Mouse (Mus musculus) megakaryocyte-erythroid progenitor cell, adult 5-6 weeks (primary cell): Measurements from ENCODE around the gene Lrpprc. TPM values are rescaled to one million over a fixed set of nuclear protein-coding genes. Genes with fewer than 3 reads are reported as not detected.

ENCODE experiments used
- total RNA-seq, 2 experiments: library from RNA; stranded (forward) in 1 of 2; stranded (reverse) in 1 of 2; fragments of 200-1000, 215-1000 nt in 1 of 2; fragments of >200 nt in 1 of 2; fragmentation: Nextera tagmentation in 1 of 2; gene quantifications; 2 replicates each; pipeline ENCODE4 v1.2.3; 2014 to 2017

The Lrpprc gene
- total RNA-seq, 2 experiments from 2014 or later = 63.8 to 115 TPM

Other genes starting within 250 kb of the Lrpprc start
- gene Dync2li1, start 164.3 kb downstream of the Lrpprc start, total RNA-seq (2014; fragmentation: Nextera tagmentation) = 3.3 TPM in 1 of 2 replicates, not detected in the other
- 0.50 and 1.4 TPM in 2 replicates for gene Dync2li1, start 164.3 kb downstream of the Lrpprc start, total RNA-seq (2017)
- gene Abcg8, start 114.5 kb downstream of the Lrpprc start, total RNA-seq (2014; fragmentation: Nextera tagmentation) = not detected in 2 replicates
- gene Abcg8, start 114.5 kb downstream of the Lrpprc start, total RNA-seq (2017) = not detected in 2 replicates
- gene Abcg5, start 107.8 kb downstream of the Lrpprc start, total RNA-seq (2014; fragmentation: Nextera tagmentation) = not detected in 2 replicates
- not detected in 2 replicates for gene Abcg5, start 107.8 kb downstream of the Lrpprc start, total RNA-seq (2017)
- gene Ppm1b, start 166.0 kb upstream of the Lrpprc start, total RNA-seq (2014; fragmentation: Nextera tagmentation) = 62.9 and 73.2 TPM in 2 replicates
- 51.3 and 68.7 TPM in 2 replicates for gene Ppm1b, start 166.0 kb upstream of the Lrpprc start, total RNA-seq (2017)
- gene Slc3a1, start 237.6 kb upstream of the Lrpprc start, total RNA-seq (2014; fragmentation: Nextera tagmentation) = not detected in 2 replicates
- 1.1 TPM in 1 of 2 replicates, not detected in the other for gene Slc3a1, start 237.6 kb upstream of the Lrpprc start, total RNA-seq (2017)